13 mouse cellular contexts compared by ENCODE assay signal in the genomic region with DNA sequence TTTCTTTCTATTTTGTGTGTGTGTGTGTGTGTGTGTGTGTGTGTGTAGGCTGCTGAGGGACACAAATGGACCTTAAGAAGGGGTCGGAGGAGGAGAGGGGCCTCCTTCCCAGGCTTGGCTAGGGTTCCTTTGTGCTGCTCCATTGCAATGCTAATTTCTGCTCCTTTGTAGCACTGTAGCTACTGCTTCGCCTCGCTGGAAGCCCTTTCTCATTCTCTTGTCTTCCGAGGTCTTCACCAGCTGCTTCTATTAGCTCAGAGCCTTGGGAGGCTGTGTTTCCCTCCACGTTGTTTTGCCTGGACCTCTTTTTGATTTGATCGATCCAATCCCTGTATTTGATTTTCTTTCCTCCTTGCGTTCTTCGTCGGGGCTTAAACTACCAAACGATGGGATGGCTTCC.
DNase-seq lines count a peak whose midpoint lies in the region; ATAC-seq and TF ChIP-seq lines count a peak whose summit lies in the region.
"Had no signal": no experiment of that assay in that cellular context is flagged by ENCODE, and none has a peak within 500 bp of the region (broad histone marks: within the 10 kb centered on the region; RNA-seq: fewer than 3 reads in every experiment).

No protein-coding gene starts in this region.

- peak; percentile 44 for DNase-seq in heart, adult 11 months
- DNase-seq in heart, postnatal 14 days: no peak
- peak; percentile 25 for DNase-seq in embryonic facial prominence, embryonic 10.5 days (ENCODE audit: low spot score)
- peak; percentile 46 for DNase-seq in midbrain, postnatal 0 days (ENCODE audit: low spot score)
- no peak for DNase-seq in c-Kit-positive CD71-positive TER-119-positive erythroid progenitor cells, embryonic 14.5 days (ENCODE audit: low spot score)
- DNase-seq: adrenal gland, postnatal 36 days; liver, embryonic 13.5 days; thymus, postnatal 4 days had no signal

- H3K4me1 ChIP-seq in embryonic facial prominence, embryonic 10.5 days: peaks cover 17% of the 10 kb centered on the region
- H3K4me1 ChIP-seq in hindbrain, embryonic 12.5 days: peaks cover 16% of the 10 kb centered on the region
- 0 out of 2 replicates have a peak, but pooled peaks cover 8% of the 10 kb centered on the region for H3K4me1 ChIP-seq in midbrain, postnatal 0 days (ENCODE audit: insufficient read depth, low read length)
- H3K4me1 ChIP-seq: heart, embryonic 13.5 days; liver, embryonic 13.5 days had no signal

- peak; percentile 88 for ATAC-seq in hindbrain, embryonic 12.5 days (ENCODE audit: low FRiP score)
- 0 out of 2 replicates have a peak, but pooled peaks have one; percentile 47 for ATAC-seq in midbrain, postnatal 0 days (ENCODE audit: low FRiP score)
- ATAC-seq in activated CD4-positive, CD25-positive, alpha-beta regulatory T cell, adult 4 months: no peak
- no peak for ATAC-seq in granulocyte monocyte progenitor cell, adult 5-6 weeks (replicated peaks; ENCODE audit: poor library complexity, severe bottlenecking)

- H3K4me3 ChIP-seq in embryonic facial prominence, embryonic 10.5 days: no peak overlapping the region
- H3K4me3 ChIP-seq in hindbrain, embryonic 12.5 days: no peak overlapping the region
- no peak overlapping the region for H3K4me3 ChIP-seq in midbrain, postnatal 0 days (ENCODE audit: low read depth, low read length)
- H3K4me3 ChIP-seq: heart, embryonic 13.5 days; liver, embryonic 13.5 days had no signal

- H3K9me3 ChIP-seq in embryonic facial prominence, embryonic 10.5 days: peaks cover 15% of the 10 kb centered on the region
- peaks cover 8% of the 10 kb centered on the region for H3K9me3 ChIP-seq in hindbrain, embryonic 12.5 days (replicated peaks)
- H3K9me3 ChIP-seq in midbrain, postnatal 0 days (ENCODE audit: low read length): no peaks in the 10 kb centered on the region
- H3K9me3 ChIP-seq: liver, embryonic 13.5 days had no signal

- no peak for TF ChIP-seq CTCF in midbrain, postnatal 0 days (IDR thresholded peaks at IDR 0.05)

- H3K27me3 ChIP-seq in embryonic facial prominence, embryonic 10.5 days (replicated peaks; ENCODE audit: low read depth, poor library complexity, severe bottlenecking): no peaks in the 10 kb centered on the region
- no peaks in the 10 kb centered on the region for H3K27me3 ChIP-seq in hindbrain, embryonic 12.5 days
- H3K27me3 ChIP-seq in midbrain, postnatal 0 days (ENCODE audit: insufficient read depth, low read length): no peaks in the 10 kb centered on the region
- H3K27me3 ChIP-seq: heart, embryonic 13.5 days; liver, embryonic 13.5 days had no signal

- intact Hi-C loops in heart, postnatal 14 days (cut with DNase I): no loop called here

- H3K27ac ChIP-seq in embryonic facial prominence, embryonic 10.5 days (replicated peaks): peak overlapping the region; percentile 15
- peak overlapping the region; percentile 67 for H3K27ac ChIP-seq in hindbrain, embryonic 12.5 days
- H3K27ac ChIP-seq in midbrain, postnatal 0 days (ENCODE audit: low read depth, low read length): no peak overlapping the region
- H3K27ac ChIP-seq: heart, embryonic 13.5 days; liver, embryonic 13.5 days; macrophage had no signal

- 0 out of 2 replicates have a peak, but pooled peaks cover 6% of the 10 kb centered on the region for H3K36me3 ChIP-seq in embryonic facial prominence, embryonic 10.5 days (replicated peaks)
- no peaks in the 10 kb centered on the region for H3K36me3 ChIP-seq in hindbrain, embryonic 12.5 days
- H3K36me3 ChIP-seq in midbrain, postnatal 0 days (ENCODE audit: insufficient read depth, low read length): no peaks in the 10 kb centered on the region
- H3K36me3 ChIP-seq: heart, embryonic 13.5 days; liver, embryonic 13.5 days had no signal

- peak overlapping the region; percentile 21 for H3K4me2 ChIP-seq in hindbrain, embryonic 12.5 days (replicated peaks)
- no peak overlapping the region; the same call in 1 of the 2 replicates for H3K4me2 ChIP-seq in midbrain, postnatal 0 days (ENCODE audit: low read depth, low read length, poor library complexity, severe bottlenecking)
- H3K4me2 ChIP-seq: heart, embryonic 13.5 days; liver, embryonic 13.5 days had no signal

- H3K9ac ChIP-seq in hindbrain, embryonic 12.5 days: no peak overlapping the region
- no peak overlapping the region for H3K9ac ChIP-seq in midbrain, postnatal 0 days (replicated peaks; ENCODE audit: low read length, poor library complexity, severe bottlenecking)
- H3K9ac ChIP-seq: heart, embryonic 13.5 days; liver, embryonic 13.5 days had no signal

- WGBS in embryonic facial prominence, embryonic 10.5 days: 16% methylated on average over 10 of the region's 10 CpGs
- WGBS in hindbrain, embryonic 12.5 days: 12% methylated on average over 10 of the region's 10 CpGs
- WGBS in midbrain, postnatal 0 days: 9% methylated on average over 10 of the region's 10 CpGs

Comparison
In these comparisons a context has a peak if more than half of its experiments do, and no peak if none do; other contexts are left out.
1. DNase-seq: peak in heart, adult 11 months (single experiment), embryonic facial prominence, embryonic 10.5 days (single experiment) and midbrain, postnatal 0 days (single experiment); none in heart, postnatal 14 days (0 of 2) and c-Kit-positive CD71-positive TER-119-positive erythroid progenitor cells, embryonic 14.5 days (single experiment).
2. ATAC-seq: peak in hindbrain, embryonic 12.5 days (single experiment) and midbrain, postnatal 0 days (single experiment); none in activated CD4-positive, CD25-positive, alpha-beta regulatory T cell, adult 4 months (single experiment) and granulocyte monocyte progenitor cell, adult 5-6 weeks (single experiment).